Mouse (Mus musculus): ENCODE measurements around the gene Pdcd6ip. TPM values are rescaled to one million over a fixed set of nuclear protein-coding genes. Genes with fewer than 3 reads are reported as not detected.
"Not testable (repeated sequence)": the region's sequence is repeated elsewhere in the genome, so short reads cannot be mapped to it uniquely, and the experiment has no call there.

Pdcd6ip gene
- polyA plus RNA-seq, 1 experiment from 2014 or later: 75.9 TPM

- no peak overlapping the region for H3K4me3 ChIP-seq
- H3K36me3 ChIP-seq: no peaks in the 10 kb centered on the region
- H3K4me1 ChIP-seq: no peaks in the 10 kb centered on the region
- no peaks in the 10 kb centered on the region for H3K27me3 ChIP-seq
- H3K27ac ChIP-seq: no peak overlapping the region
- no peak overlapping the region for H3K9ac ChIP-seq
- H3K9me3 ChIP-seq: no peaks in the 10 kb centered on the region
- no peak overlapping the region for H3K4me2 ChIP-seq
- 79% methylated on average over 18 of the region's 18 CpGs for WGBS
- ATAC-seq (ENCODE audit: borderline replicate concordance, extremely low read depth, low FRiP score, low TSS enrichment): peak; percentile 27; the same call in 1 of the 2 replicates
Measured at GRCm38 (mm10) chr9:113726991-113727680, 19.1 kb upstream of the Pdcd6ip start.

DNA sequence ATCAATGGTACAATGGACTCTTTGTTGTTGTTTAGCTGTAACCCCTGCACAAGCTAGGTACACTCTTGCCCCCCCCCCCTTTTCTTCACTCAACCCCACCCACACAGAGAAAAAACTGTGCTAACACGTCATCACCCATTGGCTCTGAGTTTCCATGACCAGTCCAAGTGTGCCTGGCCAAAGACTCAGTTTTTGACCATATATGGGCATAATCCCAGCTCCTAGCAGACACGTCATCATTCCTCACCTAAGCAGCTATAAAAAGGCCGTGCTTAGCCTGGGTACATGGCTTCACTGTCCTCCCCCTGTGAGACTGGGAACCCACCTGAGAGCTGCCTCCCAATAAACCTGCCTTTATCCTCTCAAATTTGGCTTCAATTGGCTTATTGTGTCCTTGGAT is 18.1 kb upstream of the Pdcd6ip start:
- 54% methylated on average over 3 of the region's 3 CpGs for WGBS
- no peak for ATAC-seq (ENCODE audit: borderline replicate concordance, extremely low read depth, low FRiP score, low TSS enrichment)
- H3K36me3 ChIP-seq: no peaks in the 10 kb centered on the region
- H3K9ac ChIP-seq: no peak overlapping the region
- no peak overlapping the region for H3K4me3 ChIP-seq
- H3K4me2 ChIP-seq: no peak overlapping the region
- no peaks in the 10 kb centered on the region for H3K27me3 ChIP-seq
- no peak overlapping the region for H3K27ac ChIP-seq
- no peaks in the 10 kb centered on the region for H3K9me3 ChIP-seq
- no peaks in the 10 kb centered on the region for H3K4me1 ChIP-seq

DNA sequence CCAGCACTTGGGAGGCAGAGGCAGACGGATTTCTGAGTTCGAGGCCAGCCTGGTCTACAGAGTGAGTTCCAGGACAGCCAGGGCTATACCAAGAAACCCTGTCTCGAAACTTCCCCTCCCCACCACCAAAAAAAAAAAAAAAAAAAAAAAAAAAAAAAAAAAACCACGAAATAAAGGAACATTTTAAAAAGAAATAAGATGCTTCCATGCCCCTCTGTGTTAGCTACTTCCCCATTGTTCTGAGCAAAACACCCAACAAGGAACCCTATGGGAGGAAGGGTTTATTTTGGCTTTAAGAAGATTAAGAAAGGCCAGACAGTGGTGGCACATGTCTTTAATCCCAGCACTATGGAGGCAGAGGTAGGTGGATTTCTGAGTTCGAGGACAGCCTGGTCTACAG is 17.6 kb upstream of the Pdcd6ip start:
- H3K4me3 ChIP-seq; H3K27ac ChIP-seq; H3K9me3 ChIP-seq; H3K9ac ChIP-seq; ATAC-seq (ENCODE audit: borderline replicate concordance, extremely low read depth, low FRiP score, low TSS enrichment); H3K36me3 ChIP-seq; H3K27me3 ChIP-seq; H3K4me1 ChIP-seq; H3K4me2 ChIP-seq: not testable (repeated sequence)
- WGBS: 84% methylated on average over 5 of the region's 5 CpGs

DNA sequence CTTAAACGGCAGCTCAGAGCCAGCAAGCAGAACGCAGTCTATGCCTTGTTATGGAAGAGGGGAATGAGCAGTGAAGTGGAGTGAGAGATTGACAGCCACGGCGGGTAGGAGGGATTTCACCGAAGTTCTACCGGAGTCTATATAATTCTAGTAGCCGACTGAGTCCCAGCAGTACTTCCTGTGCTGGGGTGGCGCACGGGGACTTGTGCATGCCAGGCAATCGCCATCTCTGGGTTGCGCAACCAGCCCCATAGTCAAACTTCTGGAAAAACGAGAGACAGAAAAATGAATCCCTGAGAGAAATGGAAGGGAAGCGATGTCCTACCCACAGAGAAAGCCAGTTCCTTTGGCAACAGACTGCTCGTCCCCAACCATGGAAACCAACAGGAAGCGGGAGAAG is 16.6 kb upstream of the Pdcd6ip start:
- ATAC-seq (ENCODE audit: borderline replicate concordance, extremely low read depth, low FRiP score, low TSS enrichment): no peak
- WGBS: 82% methylated on average over 15 of the region's 15 CpGs
- Histone ChIP-seq H3K27ac (no peak overlapping the region), H3K27me3 (no peaks in the 10 kb centered on the region), H3K4me1 (no peaks in the 10 kb centered on the region), H3K9ac (no peak overlapping the region), H3K4me2 (no peak overlapping the region), H3K4me3 (no peak overlapping the region), H3K36me3 (no peaks in the 10 kb centered on the region), H3K9me3 (no peaks in the 10 kb centered on the region)

GRCm38 (mm10) chr9:113719063-113719462 is 11.0 kb upstream of the Pdcd6ip start:
- Histone ChIP-seq H3K9ac (no peak overlapping the region), H3K4me2 (no peak overlapping the region), H3K4me1 (no peaks in the 10 kb centered on the region), H3K27ac (no peak overlapping the region), H3K36me3 (no peaks in the 10 kb centered on the region), H3K4me3 (no peak overlapping the region), H3K27me3 (no peaks in the 10 kb centered on the region), H3K9me3 (no peaks in the 10 kb centered on the region)
- 38% methylated on average over 5 of the region's 5 CpGs for WGBS
- no peak for ATAC-seq (ENCODE audit: borderline replicate concordance, extremely low read depth, low FRiP score, low TSS enrichment)

DNA sequence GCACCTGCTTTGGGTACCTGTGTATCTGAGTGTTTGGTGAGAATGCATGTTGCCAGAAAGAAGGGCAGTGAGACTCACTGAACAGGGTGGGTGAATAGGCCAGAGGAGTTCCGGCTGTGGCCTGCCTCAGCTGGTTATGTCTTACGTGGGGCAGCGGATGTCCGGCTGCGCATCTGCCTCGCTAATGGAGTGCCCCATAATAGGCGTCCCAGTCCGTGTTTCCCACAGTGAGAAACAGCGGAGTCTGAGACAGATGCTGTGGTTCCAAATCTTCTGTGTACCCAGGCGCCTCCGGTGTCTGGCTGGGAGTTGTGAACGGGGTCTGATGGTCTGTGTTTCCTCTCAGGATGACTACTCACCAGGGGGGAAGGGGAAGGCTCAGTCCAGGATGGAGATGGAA is 2.8 kb upstream of the Pdcd6ip start:
- ATAC-seq (ENCODE audit: borderline replicate concordance, extremely low read depth, low FRiP score, low TSS enrichment): no peak
- no peaks in the 10 kb centered on the region for H3K27me3 ChIP-seq
- no peak overlapping the region for H3K9ac ChIP-seq

GRCm38 (mm10) chr9:113708361-113709280 is 562 bp upstream of the Pdcd6ip start:
- no peaks in the 10 kb centered on the region for H3K36me3 ChIP-seq
- H3K27ac ChIP-seq: peak overlapping the region; percentile 85; the same call in 1 of the 2 replicates
- ATAC-seq (ENCODE audit: borderline replicate concordance, extremely low read depth, low FRiP score, low TSS enrichment): no peak
- WGBS: 53% methylated on average over 19 of the region's 19 CpGs
- no peaks in the 10 kb centered on the region for H3K27me3 ChIP-seq
- H3K4me1 ChIP-seq: peaks cover 15% of the 10 kb centered on the region
- H3K4me2 ChIP-seq: peak overlapping the region; percentile 77
- no peaks in the 10 kb centered on the region for H3K9me3 ChIP-seq
- peak overlapping the region; percentile 79 for H3K9ac ChIP-seq
- peak overlapping the region; percentile 63 for H3K4me3 ChIP-seq

More for the DNA sequence above, 2.8 kb upstream of the Pdcd6ip start:
- Histone ChIP-seq H3K4me1 (peaks cover 11% of the 10 kb centered on the region), H3K36me3 (no peaks in the 10 kb centered on the region), H3K27ac (no peak overlapping the region), H3K4me2 (no peak overlapping the region), H3K4me3 (no peak overlapping the region), H3K9me3 (no peaks in the 10 kb centered on the region)
- WGBS: 76% methylated on average over 12 of the region's 12 CpGs

- no peaks in the 10 kb centered on the region for H3K9me3 ChIP-seq
- no peaks in the 10 kb centered on the region for H3K36me3 ChIP-seq
- no peak overlapping the region; the same call in 1 of the 2 replicates for H3K27ac ChIP-seq
- H3K9ac ChIP-seq: peak overlapping the region; percentile 79; the same call in 1 of the 2 replicates
- ATAC-seq (ENCODE audit: borderline replicate concordance, extremely low read depth, low FRiP score, low TSS enrichment): no peak
- WGBS: 23% methylated on average over 9 of the region's 9 CpGs
- H3K4me2 ChIP-seq: peak overlapping the region; percentile 77
- H3K27me3 ChIP-seq: no peaks in the 10 kb centered on the region
- H3K4me3 ChIP-seq: peak overlapping the region; percentile 63
- peaks cover 18% of the 10 kb centered on the region for H3K4me1 ChIP-seq
Measured at GRCm38 (mm10) chr9:113706841-113707240, 1.2 kb downstream of the Pdcd6ip start.

- H3K9ac ChIP-seq: no peak overlapping the region
- H3K27ac ChIP-seq: no peak overlapping the region
- H3K36me3 ChIP-seq: no peaks in the 10 kb centered on the region
- H3K9me3 ChIP-seq: no peaks in the 10 kb centered on the region
- ATAC-seq (ENCODE audit: borderline replicate concordance, extremely low read depth, low FRiP score, low TSS enrichment): no peak
- no peaks in the 10 kb centered on the region for H3K27me3 ChIP-seq
- peaks cover 24% of the 10 kb centered on the region for H3K4me1 ChIP-seq
- WGBS: 67% methylated on average over 2 of the region's 2 CpGs
- H3K4me3 ChIP-seq: peak overlapping the region; percentile 63
- H3K4me2 ChIP-seq: peak overlapping the region; percentile 77
Measured at GRCm38 (mm10) chr9:113706108-113706507, 2.0 kb downstream of the Pdcd6ip start.

DNA sequence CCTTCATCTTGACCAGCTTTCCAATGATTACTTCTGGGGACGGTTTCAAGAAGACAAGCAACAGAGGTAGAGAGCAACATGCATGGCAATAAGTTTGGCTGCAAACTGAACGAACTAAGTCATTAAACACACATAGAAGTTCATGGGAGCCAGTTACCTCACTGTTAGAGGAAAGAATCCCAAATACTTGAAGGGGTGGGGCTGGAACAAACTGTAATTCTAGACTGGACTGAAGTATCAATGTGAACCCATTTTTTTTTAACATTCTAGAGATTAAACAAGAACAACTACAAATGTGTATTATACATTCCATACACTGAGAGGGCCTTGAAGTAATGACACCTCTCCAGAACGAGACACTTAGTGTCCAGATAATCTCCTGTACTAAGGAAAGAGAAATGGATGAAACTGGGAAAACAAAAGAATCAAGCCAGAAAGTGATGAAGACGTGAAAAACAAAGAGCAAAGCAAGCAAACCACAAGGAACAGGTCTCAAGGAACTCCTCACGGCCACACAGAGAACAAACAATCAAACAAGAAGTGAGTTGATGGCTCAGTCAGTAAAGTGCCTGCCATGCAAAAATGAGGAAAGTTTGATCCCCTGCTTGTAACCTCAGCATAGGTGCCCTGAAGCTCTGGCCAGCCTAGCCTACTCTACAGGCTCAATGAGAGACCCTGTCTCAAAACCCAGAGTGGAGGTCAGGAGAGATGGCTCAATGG is 6.5 kb downstream of the Pdcd6ip start:
- no peak overlapping the region for H3K4me3 ChIP-seq
- no peak overlapping the region for H3K4me2 ChIP-seq
- ATAC-seq (ENCODE audit: borderline replicate concordance, extremely low read depth, low FRiP score, low TSS enrichment): no peak
- peaks cover 19% of the 10 kb centered on the region for H3K4me1 ChIP-seq
- no peaks in the 10 kb centered on the region for H3K27me3 ChIP-seq
- peaks cover 17% of the 10 kb centered on the region for H3K36me3 ChIP-seq
- H3K27ac ChIP-seq: no peak overlapping the region
- H3K9me3 ChIP-seq: no peaks in the 10 kb centered on the region
- 65% methylated on average over 5 of the region's 5 CpGs for WGBS
- no peak overlapping the region for H3K9ac ChIP-seq

- Histone ChIP-seq H3K4me2 (no peak overlapping the region), H3K27ac (no peak overlapping the region), H3K9ac (no peak overlapping the region), H3K27me3 (no peaks in the 10 kb centered on the region), H3K4me1 (no peaks in the 10 kb centered on the region), H3K4me3 (no peak overlapping the region), H3K36me3 (peaks cover 74% of the 10 kb centered on the region), H3K9me3 (no peaks in the 10 kb centered on the region)
- no peak for ATAC-seq (ENCODE audit: borderline replicate concordance, extremely low read depth, low FRiP score, low TSS enrichment)
- 91% methylated on average over 12 of the region's 12 CpGs for WGBS
Measured at GRCm38 (mm10) chr9:113687461-113687860, 20.6 kb downstream of the Pdcd6ip start.
